ENCODE assay signal across 21 mouse cellular contexts in the genomic region with DNA sequence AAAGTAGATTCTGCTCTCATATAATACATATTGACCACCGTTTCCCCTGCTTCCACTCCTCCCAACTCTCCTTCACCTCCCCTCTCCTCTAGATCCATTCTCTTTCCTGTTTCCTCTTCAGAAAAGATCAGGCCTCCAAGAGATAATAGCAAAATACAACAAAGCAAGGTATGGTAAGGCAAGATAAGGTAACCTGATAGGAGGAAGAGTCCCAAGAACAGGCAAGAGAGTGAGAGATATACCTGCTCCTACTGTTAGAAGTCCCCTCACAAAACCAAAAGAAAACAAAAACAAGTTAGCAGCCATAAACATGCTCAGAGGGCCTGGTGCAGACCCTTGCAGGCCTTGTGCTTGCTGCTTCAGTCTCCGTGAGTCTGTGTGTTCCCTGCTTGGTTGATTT. TPM values are rescaled to one million over a fixed set of nuclear protein-coding genes. Genes with fewer than 3 reads are reported as not detected.
DNase-seq lines count a peak whose midpoint lies in the region; ATAC-seq and TF ChIP-seq lines count a peak whose summit lies in the region.
"Had no signal": no experiment of that assay in that cellular context is flagged by ENCODE, and none has a peak within 500 bp of the region (broad histone marks: within the 10 kb centered on the region; RNA-seq: fewer than 3 reads in every experiment).

No protein-coding gene starts in this region.

- WGBS in liver, embryonic 12.5 days (ENCODE audit: insufficient replicate concordance) = 38% methylated on average over 2 of the region's 2 CpGs
- WGBS in liver, postnatal 0 days (ENCODE audit: insufficient replicate concordance) = 67% methylated on average over 2 of the region's 2 CpGs
- 92% methylated on average over 2 of the region's 2 CpGs for WGBS in forebrain, embryonic 13.5 days

- peak overlapping the region; percentile 15; the same call in 1 of the 2 replicates for H3K4me2 ChIP-seq in liver, embryonic 12.5 days
- no peak overlapping the region for H3K4me2 ChIP-seq in liver, postnatal 0 days (ENCODE audit: low read depth, low read length)
- no peak overlapping the region for H3K4me2 ChIP-seq in forebrain, embryonic 13.5 days
- H3K4me2 ChIP-seq: embryonic facial prominence, embryonic 12.5 days; embryonic facial prominence, embryonic 15.5 days; forebrain, embryonic 15.5 days; hindbrain, embryonic 12.5 days; hindbrain, embryonic 15.5 days had no signal

- peaks cover 6% of the 10 kb centered on the region for H3K4me1 ChIP-seq in liver, embryonic 12.5 days
- no peaks in the 10 kb centered on the region for H3K4me1 ChIP-seq in liver, postnatal 0 days (ENCODE audit: insufficient read depth)
- no peaks in the 10 kb centered on the region for H3K4me1 ChIP-seq in forebrain, embryonic 13.5 days
- H3K4me1 ChIP-seq: embryonic facial prominence, embryonic 12.5 days; embryonic facial prominence, embryonic 15.5 days; forebrain, embryonic 15.5 days; hindbrain, embryonic 12.5 days; hindbrain, embryonic 15.5 days had no signal

- H3K4me3 ChIP-seq in liver, embryonic 12.5 days = no peak overlapping the region
- no peak overlapping the region for H3K4me3 ChIP-seq in liver, postnatal 0 days (ENCODE audit: low read depth, low read length)
- no peak overlapping the region for H3K4me3 ChIP-seq in forebrain, embryonic 13.5 days
- H3K4me3 ChIP-seq: embryonic facial prominence, embryonic 12.5 days; embryonic facial prominence, embryonic 15.5 days; forebrain, embryonic 15.5 days; hindbrain, embryonic 12.5 days; hindbrain, embryonic 15.5 days had no signal

- DNase-seq in liver, postnatal 0 days = no peak
- peak; percentile 6 for DNase-seq in c-Kit-positive CD71-positive TER-119-positive erythroid progenitor cells, embryonic 14.5 days (ENCODE audit: low spot score)
- DNase-seq in spleen, postnatal 10 days (ENCODE audit: low spot score in 2 of 2) = no peak
- DNase-seq: adrenal gland, adult 8-10 months; adrenal gland, postnatal 25 days; cerebellum, adult 11 months; cerebellum, adult 2 months; cerebellum, adult 9-11 months; cerebellum, postnatal 25 days; gastrocnemius, postnatal 25 days; heart, adult 18-20 months had no signal

- no peaks in the 10 kb centered on the region for H3K9me3 ChIP-seq in liver, embryonic 12.5 days (replicated peaks)
- H3K9me3 ChIP-seq in liver, postnatal 0 days (ENCODE audit: low read length) = no peaks in the 10 kb centered on the region
- H3K9me3 ChIP-seq in forebrain, embryonic 13.5 days (replicated peaks) = 0 out of 2 replicates have a peak, but pooled peaks cover 2% of the 10 kb centered on the region
- H3K9me3 ChIP-seq: embryonic facial prominence, embryonic 12.5 days; embryonic facial prominence, embryonic 15.5 days; forebrain, embryonic 15.5 days; hindbrain, embryonic 12.5 days; hindbrain, embryonic 15.5 days had no signal

- H3K36me3 ChIP-seq in liver, embryonic 12.5 days = peaks cover 6% of the 10 kb centered on the region
- no peaks in the 10 kb centered on the region for H3K36me3 ChIP-seq in liver, postnatal 0 days (replicated peaks; ENCODE audit: insufficient read depth, low read length)
- peaks cover 6% of the 10 kb centered on the region for H3K36me3 ChIP-seq in forebrain, embryonic 13.5 days (ENCODE audit: poor library complexity, severe bottlenecking)
- H3K36me3 ChIP-seq: embryonic facial prominence, embryonic 15.5 days; hindbrain, embryonic 15.5 days had no signal

- TF ChIP-seq CTCF in liver, postnatal 0 days (IDR thresholded peaks at IDR 0.05; ENCODE audit: low read depth) = no peak

- no peak for TF ChIP-seq EP300 in liver, postnatal 0 days (IDR thresholded peaks at IDR 0.05; ENCODE audit: low read depth)

- no peak overlapping the region for H3K27ac ChIP-seq in liver, embryonic 12.5 days
- H3K27ac ChIP-seq in liver, postnatal 0 days (ENCODE audit: low read depth) = no peak overlapping the region
- H3K27ac ChIP-seq in forebrain, embryonic 13.5 days = no peak overlapping the region
- H3K27ac ChIP-seq: embryonic facial prominence, embryonic 12.5 days; embryonic facial prominence, embryonic 15.5 days; forebrain, embryonic 15.5 days; hindbrain, embryonic 12.5 days; hindbrain, embryonic 15.5 days had no signal

- H3K27me3 ChIP-seq in liver, embryonic 12.5 days (replicated peaks) = no peaks in the 10 kb centered on the region
- H3K27me3 ChIP-seq in liver, postnatal 0 days (ENCODE audit: insufficient read depth, low read length) = no peaks in the 10 kb centered on the region
- no peaks in the 10 kb centered on the region for H3K27me3 ChIP-seq in forebrain, embryonic 13.5 days
- H3K27me3 ChIP-seq: embryonic facial prominence, embryonic 12.5 days; embryonic facial prominence, embryonic 15.5 days; forebrain, embryonic 15.5 days; hindbrain, embryonic 12.5 days; hindbrain, embryonic 15.5 days had no signal

- H3K9ac ChIP-seq in liver, embryonic 12.5 days = no peak overlapping the region
- H3K9ac ChIP-seq in liver, postnatal 0 days (replicated peaks) = no peak overlapping the region
- no peak overlapping the region for H3K9ac ChIP-seq in forebrain, embryonic 13.5 days
- H3K9ac ChIP-seq: embryonic facial prominence, embryonic 12.5 days; embryonic facial prominence, embryonic 15.5 days; forebrain, embryonic 15.5 days; hindbrain, embryonic 12.5 days; hindbrain, embryonic 15.5 days had no signal

- ATAC-seq in liver, embryonic 12.5 days = peak; percentile 61
- no peak for ATAC-seq in liver, postnatal 0 days
- ATAC-seq in megakaryocyte progenitor cell, adult 5-6 weeks (replicated peaks; ENCODE audit: poor library complexity) = peak; percentile 69
- ATAC-seq in forebrain, embryonic 13.5 days = no peak
- ATAC-seq: activated CD4-positive, CD25-positive, alpha-beta regulatory T cell, adult 4 months; CD4-positive, CD25-positive, alpha-beta regulatory T cell, adult 4 months; forebrain, embryonic 15.5 days had no signal

RNA-seq across cellular contexts. Expression of a gene that starts 49.1 kb away (rescaled TPM):
- 7.0 and 7.6 TPM in 2 replicates for polyA plus RNA-seq in liver, embryonic 12.5 days (2016; fragmentation: Nextera tagmentation; extraction: Ambion mirVana)
- 6.9 and 7.9 TPM in 2 replicates for polyA plus RNA-seq in liver, postnatal 0 days (2015; fragmentation: Nextera tagmentation; extraction: Ambion mirVana)
- 8.6 and 10.3 TPM in 2 replicates for total RNA-seq in megakaryocyte progenitor cell, adult 5-6 weeks (2015)
- 2.8 and 4.2 TPM in 2 replicates for total RNA-seq in megakaryocyte progenitor cell, adult 5-6 weeks (2017)
- 13.3 and 13.8 TPM in 2 replicates for polyA plus RNA-seq in forebrain, embryonic 13.5 days (2015; fragmentation: Nextera tagmentation; extraction: Ambion mirVana)

Comparison
In these comparisons a context has a peak if more than half of its experiments do, and no peak if none do; other contexts are left out.
1. ATAC-seq: peak in liver, embryonic 12.5 days (single experiment) and megakaryocyte progenitor cell, adult 5-6 weeks (single experiment); none in liver, postnatal 0 days (single experiment) and forebrain, embryonic 13.5 days (single experiment).